Mouse (Mus musculus) midbrain, embryonic 11.5 days (tissue): ENCODE measurements around the gene Pcolce2. TPM values are rescaled to one million over a fixed set of nuclear protein-coding genes. Genes with fewer than 3 reads are reported as not detected.
"Not testable (repeated sequence)": the region's sequence is repeated elsewhere in the genome, so short reads cannot be mapped to it uniquely, and the experiment has no call there.

ENCODE experiments used
- ATAC-seq: fragments of 200-750 bp; cut with Nextera tagmentation; 2 replicates; pipeline ENCODE4 v1.8.0; 2017; ENCODE audit warnings: moderate TSS enrichment, moderate library complexity; ENCODE audit not compliant: low FRiP score
- DNase-seq: peaks from one replicate; pipeline ENCODE4 v3.0.0; 2015; ENCODE audit warnings: low spot score; ENCODE audit errors: missing footprints
- H3K27ac ChIP-seq: fragments of 300-500 bp; sonication (generic); 2 replicates; pipeline ENCODE4 v1.5.1; 2014; ENCODE audit warnings: low read depth, low read length
- H3K27me3 ChIP-seq: fragments of 300-500 bp; sonication (generic); 2 replicates; pipeline ENCODE4 v1.6.1; 2014; ENCODE audit warnings: mild to moderate bottlenecking, low read length, moderate library complexity, mixed read lengths; ENCODE audit not compliant: control insufficient read depth, insufficient read depth
- H3K36me3 ChIP-seq: fragments of 300-500 bp; sonication (generic); 2 replicates; pipeline ENCODE4 v1.6.1; 2014; ENCODE audit warnings: mild to moderate bottlenecking, low read length, moderate library complexity, mixed read lengths; ENCODE audit not compliant: control insufficient read depth, insufficient read depth
- H3K4me1 ChIP-seq: fragments of 300-500 bp; sonication (generic); 2 replicates; pipeline ENCODE4 v1.6.1; 2014; ENCODE audit warnings: low read length; ENCODE audit not compliant: control insufficient read depth, insufficient read depth
- H3K4me2 ChIP-seq: fragments of 300-500 bp; sonication (generic); 2 replicates; pipeline ENCODE4 v1.6.1; 2014; ENCODE audit warnings: mild to moderate bottlenecking, moderate library complexity
- H3K4me3 ChIP-seq: fragments of 300-500 bp; sonication (generic); 2 replicates; pipeline ENCODE4 v1.5.1; 2014; ENCODE audit warnings: low read depth, low read length
- H3K9ac ChIP-seq: fragments of 300-500 bp; sonication (generic); 2 replicates; pipeline ENCODE4 v1.6.1; 2014; ENCODE audit warnings: low read length
- H3K9me3 ChIP-seq: fragments of 300-500 bp; sonication (generic); 2 replicates; pipeline ENCODE4 v1.6.1; 2016; ENCODE audit warnings: low read length; ENCODE audit not compliant: control insufficient read depth
- WGBS: fragments of 180-500 bp; shearing (Covaris S2); extraction: QIAGEN DNeasy Blood & Tissue Kit; methylation state at CpG from one replicate; pipeline ENCODE4 v1.1.7; 2014; 5-methylcytosine and 5-hydroxymethylcytosine counted together
- polyA plus RNA-seq: library from polyadenylated mRNA; unstranded; fragments of >200 nt; fragmentation: Nextera tagmentation; extraction: Ambion mirVana; gene quantifications from 2 replicates; pipeline ENCODE4 v1.2.1, GENCODE M21; 2014

Gene Pcolce2
- polyA plus RNA-seq, 1 experiment from 2014 or later, result 2.0 TPM

- Histone ChIP-seq H3K27me3 (no peaks in the 10 kb centered on the region), H3K4me2 (no peak overlapping the region), H3K9ac (no peak overlapping the region), H3K36me3 (no peaks in the 10 kb centered on the region), H3K9me3 (no peaks in the 10 kb centered on the region), H3K27ac (no peak overlapping the region), H3K4me1 (peaks cover 3% of the 10 kb centered on the region; the same call in 1 of the 2 replicates), H3K4me3 (no peak overlapping the region)
- DNase-seq, result no peak
- 81% methylated on average over 8 of the region's 8 CpGs for WGBS
- ATAC-seq, result no peak
Observed at GRCm38 (mm10) chr9:95612246-95612768, 25.1 kb upstream of the Pcolce2 start.

- no peak overlapping the region for H3K27ac ChIP-seq
- no peaks in the 10 kb centered on the region for H3K36me3 ChIP-seq
- peak; percentile 76 for ATAC-seq
- H3K27me3 ChIP-seq, result no peaks in the 10 kb centered on the region
- H3K4me2 ChIP-seq, result peak overlapping the region; percentile 32; the same call in 1 of the 2 replicates
- H3K9me3 ChIP-seq, result no peaks in the 10 kb centered on the region
- peaks cover 3% of the 10 kb centered on the region; the same call in 1 of the 2 replicates for H3K4me1 ChIP-seq
- 0 out of 2 replicates have a peak overlapping the region, but pooled peaks have one; percentile 9 for H3K9ac ChIP-seq
- no peak overlapping the region for H3K4me3 ChIP-seq
- 16% methylated on average over 8 of the region's 9 CpGs for WGBS
- DNase-seq, result no peak
Observed at GRCm38 (mm10) chr9:95613426-95614127, 23.8 kb upstream of the Pcolce2 start.

GRCm38 (mm10) chr9:95614861-95615615, 22.4 kb upstream of the Pcolce2 start:
- Histone ChIP-seq H3K9me3 (no peaks in the 10 kb centered on the region), H3K4me1 (peaks cover 3% of the 10 kb centered on the region; the same call in 1 of the 2 replicates), H3K9ac (no peak overlapping the region), H3K4me3 (no peak overlapping the region), H3K36me3 (no peaks in the 10 kb centered on the region), H3K27ac (no peak overlapping the region), H3K4me2 (no peak overlapping the region), H3K27me3 (no peaks in the 10 kb centered on the region)
- 76% methylated on average over 14 of the region's 14 CpGs for WGBS
- ATAC-seq (no peak), DNase-seq (no peak)

- ATAC-seq (no peak), DNase-seq (no peak)
- H3K4me2 ChIP-seq, result no peak overlapping the region
- H3K9me3 ChIP-seq, result no peaks in the 10 kb centered on the region
- H3K27ac ChIP-seq, result no peak overlapping the region
- peaks cover 3% of the 10 kb centered on the region; the same call in 1 of the 2 replicates for H3K4me1 ChIP-seq
- no peaks in the 10 kb centered on the region for H3K27me3 ChIP-seq
- 83% methylated on average over 3 of the region's 3 CpGs for WGBS
- H3K36me3 ChIP-seq, result no peaks in the 10 kb centered on the region
- H3K4me3 ChIP-seq, result no peak overlapping the region
- no peak overlapping the region for H3K9ac ChIP-seq
Observed at GRCm38 (mm10) chr9:95615961-95616360, 21.4 kb upstream of the Pcolce2 start.

GRCm38 (mm10) chr9:95618572-95618971, 18.8 kb upstream of the Pcolce2 start:
- peaks cover 3% of the 10 kb centered on the region; the same call in 1 of the 2 replicates for H3K4me1 ChIP-seq
- 80% methylated on average over 1 of the region's 1 CpGs for WGBS
- H3K4me3 ChIP-seq, result no peak overlapping the region
- H3K27ac ChIP-seq, result no peak overlapping the region
- H3K27me3 ChIP-seq, result no peaks in the 10 kb centered on the region
- H3K4me2 ChIP-seq, result no peak overlapping the region
- H3K9ac ChIP-seq, result no peak overlapping the region
- ATAC-seq (no peak), DNase-seq (no peak)
- H3K36me3 ChIP-seq, result no peaks in the 10 kb centered on the region
- H3K9me3 ChIP-seq, result no peaks in the 10 kb centered on the region

- 92% methylated on average over 3 of the region's 3 CpGs for WGBS
- ATAC-seq, result no peak
Observed at GRCm38 (mm10) chr9:95624072-95624471, 13.3 kb upstream of the Pcolce2 start.

GRCm38 (mm10) chr9:95628439-95628948, 8.9 kb upstream of the Pcolce2 start:
- no peaks in the 10 kb centered on the region for H3K36me3 ChIP-seq
- no peak overlapping the region for H3K27ac ChIP-seq
- 89% methylated on average over 6 of the region's 6 CpGs for WGBS
- DNase-seq (no peak), ATAC-seq (no peak)
- no peak overlapping the region for H3K4me3 ChIP-seq
- no peak overlapping the region for H3K4me2 ChIP-seq
- no peaks in the 10 kb centered on the region for H3K27me3 ChIP-seq
- no peak overlapping the region for H3K9ac ChIP-seq
- H3K4me1 ChIP-seq, result no peaks in the 10 kb centered on the region
- H3K9me3 ChIP-seq, result no peaks in the 10 kb centered on the region

More at GRCm38 (mm10) chr9:95624072-95624471, 13.3 kb upstream of the Pcolce2 start:
- no peak for DNase-seq
- Histone ChIP-seq H3K4me3 (no peak overlapping the region), H3K4me1 (no peaks in the 10 kb centered on the region), H3K9me3 (no peaks in the 10 kb centered on the region), H3K9ac (no peak overlapping the region), H3K27me3 (no peaks in the 10 kb centered on the region), H3K4me2 (no peak overlapping the region), H3K27ac (no peak overlapping the region), H3K36me3 (no peaks in the 10 kb centered on the region)

- not testable (repeated sequence) for H3K4me3 ChIP-seq, DNase-seq, ATAC-seq, H3K27me3 ChIP-seq, H3K9ac ChIP-seq, H3K9me3 ChIP-seq, H3K36me3 ChIP-seq, H3K27ac ChIP-seq, H3K4me2 ChIP-seq, H3K4me1 ChIP-seq
- WGBS, result 89% methylated on average over 2 of the region's 2 CpGs
Observed at GRCm38 (mm10) chr9:95629561-95629960, 7.8 kb upstream of the Pcolce2 start.

- no peak overlapping the region for H3K9ac ChIP-seq
- no peaks in the 10 kb centered on the region for H3K9me3 ChIP-seq
- ATAC-seq (no peak), DNase-seq (peak; percentile 88)
- H3K36me3 ChIP-seq, result no peaks in the 10 kb centered on the region
- H3K4me3 ChIP-seq, result no peak overlapping the region
- no peaks in the 10 kb centered on the region; the same call in 1 of the 2 replicates for H3K4me1 ChIP-seq
- H3K27ac ChIP-seq, result no peak overlapping the region
- peak overlapping the region; percentile 65 for H3K4me2 ChIP-seq
- 58% methylated on average over 4 of the region's 4 CpGs for WGBS
- peaks cover 3% of the 10 kb centered on the region; the same call in 1 of the 2 replicates for H3K27me3 ChIP-seq
Observed at GRCm38 (mm10) chr9:95636395-95636794, 1.0 kb upstream of the Pcolce2 start.
